Mouse (Mus musculus): Measurements from ENCODE around the gene Cyp26c1. TPM values are rescaled to one million over a fixed set of nuclear protein-coding genes. Genes with fewer than 3 reads are reported as not detected.

The Cyp26c1 gene
- polyA plus RNA-seq (2014; fragmentation: Nextera tagmentation; extraction: Ambion mirVana): not detected in 2 replicates

GRCm38 (mm10) chr19:37685281-37685680, at the start of gene Cyp26c1:
Cyp26c1 (plus strand) TSS chr19:37685581.
- Histone ChIP-seq H3K27ac (ENCODE audit: low read depth, low read length) (no peak within 1 kb of the TSS), H3K4me1 (ENCODE audit: control insufficient read depth, insufficient read depth, low read length) (no peaks in the 10 kb centered on the region; the same call in 1 of the 2 replicates), H3K36me3 (ENCODE audit: control insufficient read depth, insufficient read depth, low read length) (no peaks in the 10 kb centered on the region), H3K9ac (replicated peaks; ENCODE audit: low read depth, low read length) (no peak within 1 kb of the TSS), H3K9me3 (ENCODE audit: control insufficient read depth, low read length) (no peaks in the 10 kb centered on the region), H3K4me3 (ENCODE audit: low read depth, low read length) (no peak within 1 kb of the TSS), H3K4me2 (ENCODE audit: low read depth, low read length) (no peak within 1 kb of the TSS), H3K27me3 (ENCODE audit: control insufficient read depth, insufficient read depth, low read length) (peaks cover 75% of the 10 kb centered on the region)
- 5% methylated on average over 6 of the region's 6 CpGs for WGBS
- ATAC-seq (ENCODE audit: low read depth): no peak

GRCm38 (mm10) chr19:37647994-37648393, 37.4 kb upstream of the Cyp26c1 start:
- H3K4me1 ChIP-seq (ENCODE audit: control insufficient read depth, insufficient read depth, low read length): no peaks in the 10 kb centered on the region
- no peaks in the 10 kb centered on the region for H3K36me3 ChIP-seq (ENCODE audit: control insufficient read depth, insufficient read depth, low read length)
- H3K4me3 ChIP-seq (ENCODE audit: low read depth, low read length): no peak overlapping the region
- no peak overlapping the region for H3K27ac ChIP-seq (ENCODE audit: low read depth, low read length)
- WGBS: 44% methylated on average over 2 of the region's 2 CpGs
- ATAC-seq (ENCODE audit: low read depth): no peak
- no peak overlapping the region for H3K9ac ChIP-seq (replicated peaks; ENCODE audit: low read depth, low read length)
- H3K27me3 ChIP-seq (ENCODE audit: control insufficient read depth, insufficient read depth, low read length): no peaks in the 10 kb centered on the region
- H3K4me2 ChIP-seq (ENCODE audit: low read depth, low read length): no peak overlapping the region
- H3K9me3 ChIP-seq (ENCODE audit: control insufficient read depth, low read length): no peaks in the 10 kb centered on the region

GRCm38 (mm10) chr19:37650526-37650925, 34.9 kb upstream of the Cyp26c1 start:
- H3K9ac ChIP-seq (replicated peaks; ENCODE audit: low read depth, low read length): no peak overlapping the region
- H3K4me1 ChIP-seq (ENCODE audit: control insufficient read depth, insufficient read depth, low read length): no peaks in the 10 kb centered on the region
- no peaks in the 10 kb centered on the region for H3K9me3 ChIP-seq (ENCODE audit: control insufficient read depth, low read length)
- WGBS: 75% methylated on average over 2 of the region's 2 CpGs
- no peak overlapping the region for H3K27ac ChIP-seq (ENCODE audit: low read depth, low read length)
- no peak for ATAC-seq (ENCODE audit: low read depth)
- no peaks in the 10 kb centered on the region for H3K27me3 ChIP-seq (ENCODE audit: control insufficient read depth, insufficient read depth, low read length)
- no peak overlapping the region for H3K4me2 ChIP-seq (ENCODE audit: low read depth, low read length)
- no peaks in the 10 kb centered on the region for H3K36me3 ChIP-seq (ENCODE audit: control insufficient read depth, insufficient read depth, low read length)
- H3K4me3 ChIP-seq (ENCODE audit: low read depth, low read length): no peak overlapping the region

- Histone ChIP-seq H3K4me2 (ENCODE audit: low read depth, low read length) (no peak overlapping the region), H3K4me3 (ENCODE audit: low read depth, low read length) (no peak overlapping the region), H3K9ac (replicated peaks; ENCODE audit: low read depth, low read length) (no peak overlapping the region), H3K27ac (ENCODE audit: low read depth, low read length) (no peak overlapping the region), H3K27me3 (ENCODE audit: control insufficient read depth, insufficient read depth, low read length) (no peaks in the 10 kb centered on the region), H3K9me3 (ENCODE audit: control insufficient read depth, low read length) (no peaks in the 10 kb centered on the region), H3K4me1 (ENCODE audit: control insufficient read depth, insufficient read depth, low read length) (no peaks in the 10 kb centered on the region), H3K36me3 (ENCODE audit: control insufficient read depth, insufficient read depth, low read length) (no peaks in the 10 kb centered on the region)
- 39% methylated on average over 5 of the region's 5 CpGs for WGBS
- ATAC-seq (ENCODE audit: low read depth): no peak
Observed at GRCm38 (mm10) chr19:37654012-37654411, 31.4 kb upstream of the Cyp26c1 start.

- H3K36me3 ChIP-seq (ENCODE audit: control insufficient read depth, insufficient read depth, low read length): no peaks in the 10 kb centered on the region
- no peak overlapping the region for H3K4me3 ChIP-seq (ENCODE audit: low read depth, low read length)
- WGBS: 19% methylated on average over 9 of the region's 9 CpGs
- no peak overlapping the region for H3K9ac ChIP-seq (replicated peaks; ENCODE audit: low read depth, low read length)
- no peaks in the 10 kb centered on the region for H3K4me1 ChIP-seq (ENCODE audit: control insufficient read depth, insufficient read depth, low read length)
- H3K27ac ChIP-seq (ENCODE audit: low read depth, low read length): no peak overlapping the region
- H3K4me2 ChIP-seq (ENCODE audit: low read depth, low read length): no peak overlapping the region
- no peaks in the 10 kb centered on the region for H3K9me3 ChIP-seq (ENCODE audit: control insufficient read depth, low read length)
- ATAC-seq (ENCODE audit: low read depth): no peak
- H3K27me3 ChIP-seq (ENCODE audit: control insufficient read depth, insufficient read depth, low read length): no peaks in the 10 kb centered on the region
Observed at GRCm38 (mm10) chr19:37656441-37656840, 28.9 kb upstream of the Cyp26c1 start.

- no peak overlapping the region for H3K27ac ChIP-seq (ENCODE audit: low read depth, low read length)
- 71% methylated on average over 6 of the region's 6 CpGs for WGBS
Observed at GRCm38 (mm10) chr19:37665256-37665655, 20.1 kb upstream of the Cyp26c1 start.

GRCm38 (mm10) chr19:37667855-37668594, 17.4 kb upstream of the Cyp26c1 start:
- Histone ChIP-seq H3K9me3 (ENCODE audit: control insufficient read depth, low read length) (no peaks in the 10 kb centered on the region), H3K27ac (ENCODE audit: low read depth, low read length) (no peak overlapping the region), H3K36me3 (ENCODE audit: control insufficient read depth, insufficient read depth, low read length) (no peaks in the 10 kb centered on the region), H3K4me3 (ENCODE audit: low read depth, low read length) (no peak overlapping the region), H3K4me2 (ENCODE audit: low read depth, low read length) (no peak overlapping the region), H3K9ac (replicated peaks; ENCODE audit: low read depth, low read length) (no peak overlapping the region), H3K4me1 (ENCODE audit: control insufficient read depth, insufficient read depth, low read length) (no peaks in the 10 kb centered on the region), H3K27me3 (ENCODE audit: control insufficient read depth, insufficient read depth, low read length) (no peaks in the 10 kb centered on the region)
- WGBS: 69% methylated on average over 13 of the region's 13 CpGs
- no peak for ATAC-seq (ENCODE audit: low read depth)

More at GRCm38 (mm10) chr19:37665256-37665655, 20.1 kb upstream of the Cyp26c1 start:
- no peaks in the 10 kb centered on the region for H3K9me3 ChIP-seq (ENCODE audit: control insufficient read depth, low read length)
- no peak overlapping the region for H3K4me3 ChIP-seq (ENCODE audit: low read depth, low read length)
- H3K9ac ChIP-seq (replicated peaks; ENCODE audit: low read depth, low read length): no peak overlapping the region
- no peak overlapping the region for H3K4me2 ChIP-seq (ENCODE audit: low read depth, low read length)
- ATAC-seq (ENCODE audit: low read depth): no peak
- no peaks in the 10 kb centered on the region for H3K27me3 ChIP-seq (ENCODE audit: control insufficient read depth, insufficient read depth, low read length)
- H3K4me1 ChIP-seq (ENCODE audit: control insufficient read depth, insufficient read depth, low read length): no peaks in the 10 kb centered on the region
- H3K36me3 ChIP-seq (ENCODE audit: control insufficient read depth, insufficient read depth, low read length): no peaks in the 10 kb centered on the region

- no peak overlapping the region for H3K4me2 ChIP-seq (ENCODE audit: low read depth, low read length)
- H3K9ac ChIP-seq (replicated peaks; ENCODE audit: low read depth, low read length): no peak overlapping the region
- H3K4me3 ChIP-seq (ENCODE audit: low read depth, low read length): no peak overlapping the region
- WGBS: 91% methylated on average over 5 of the region's 5 CpGs
- ATAC-seq (ENCODE audit: low read depth): no peak
- H3K4me1 ChIP-seq (ENCODE audit: control insufficient read depth, insufficient read depth, low read length): no peaks in the 10 kb centered on the region
- H3K27me3 ChIP-seq (ENCODE audit: control insufficient read depth, insufficient read depth, low read length): no peaks in the 10 kb centered on the region
- H3K27ac ChIP-seq (ENCODE audit: low read depth, low read length): no peak overlapping the region
- H3K9me3 ChIP-seq (ENCODE audit: control insufficient read depth, low read length): no peaks in the 10 kb centered on the region
- H3K36me3 ChIP-seq (ENCODE audit: control insufficient read depth, insufficient read depth, low read length): no peaks in the 10 kb centered on the region
Observed at GRCm38 (mm10) chr19:37668657-37669056, 16.7 kb upstream of the Cyp26c1 start.

GRCm38 (mm10) chr19:37669486-37669885, 15.9 kb upstream of the Cyp26c1 start:
- H3K9ac ChIP-seq (replicated peaks; ENCODE audit: low read depth, low read length): no peak overlapping the region
- H3K27me3 ChIP-seq (ENCODE audit: control insufficient read depth, insufficient read depth, low read length): no peaks in the 10 kb centered on the region
- 85% methylated on average over 5 of the region's 5 CpGs for WGBS
- H3K27ac ChIP-seq (ENCODE audit: low read depth, low read length): no peak overlapping the region
- H3K9me3 ChIP-seq (ENCODE audit: control insufficient read depth, low read length): no peaks in the 10 kb centered on the region
- H3K36me3 ChIP-seq (ENCODE audit: control insufficient read depth, insufficient read depth, low read length): no peaks in the 10 kb centered on the region
- no peak for ATAC-seq (ENCODE audit: low read depth)
- no peak overlapping the region for H3K4me2 ChIP-seq (ENCODE audit: low read depth, low read length)
- H3K4me3 ChIP-seq (ENCODE audit: low read depth, low read length): no peak overlapping the region
- no peaks in the 10 kb centered on the region for H3K4me1 ChIP-seq (ENCODE audit: control insufficient read depth, insufficient read depth, low read length)

All from neural tube, embryonic 14.5 days (tissue).